Mouse (Mus musculus) C2C12 (cell line): ENCODE results near the gene Acta1. TPM values are rescaled to one million over a fixed set of nuclear protein-coding genes. Genes with fewer than 3 reads are reported as not detected.

Experiments used
- H3K27me3 ChIP-seq: one replicate; pipeline ENCODE4 v1.6.1; 2011; ENCODE audit not compliant: control insufficient read depth, insufficient read depth, insufficient read length
- H3K36me3 ChIP-seq: one replicate; pipeline ENCODE4 v1.6.1; 2011; ENCODE audit not compliant: control insufficient read depth, insufficient read depth
- H3K4me3 ChIP-seq: one replicate; pipeline ENCODE4 v1.5.1; 2011; ENCODE audit warnings: mild to moderate bottlenecking, control low read depth; ENCODE audit not compliant: poor library complexity, insufficient read depth, severe bottlenecking
- H3K79me2 ChIP-seq: one replicate; pipeline ENCODE4 v1.6.1; 2011; ENCODE audit not compliant: control insufficient read depth, insufficient read depth
- H3K79me3 ChIP-seq: one replicate; pipeline ENCODE4 v1.6.1; 2011; ENCODE audit warnings: low read depth, control low read depth
- H3ac ChIP-seq: one replicate; pipeline ENCODE3; 2011; ENCODE audit warnings: low read depth; ENCODE audit not compliant: control insufficient read depth, insufficient read length
- CEBPB ChIP-seq: IDR thresholded peaks from one replicate; pipeline ENCODE4 v1.6.1; 2011; ENCODE audit warnings: low read depth, mild to moderate bottlenecking, control low read depth, moderate library complexity
- CTCF ChIP-seq: IDR thresholded peaks from one replicate; pipeline ENCODE4 v1.5.1; 2011; ENCODE audit not compliant: control insufficient read depth, insufficient read depth, insufficient read length
- FOSL1 ChIP-seq: IDR thresholded peaks from one replicate; pipeline ENCODE4 v1.8.0; 2011; ENCODE audit warnings: mild to moderate bottlenecking, low read length; ENCODE audit not compliant: poor library complexity, insufficient read depth, severe bottlenecking
- MAX ChIP-seq: IDR thresholded peaks from one replicate; pipeline ENCODE4 v1.6.1; 2011; ENCODE audit warnings: mild to moderate bottlenecking, control low read depth
- MYOD1 ChIP-seq: IDR thresholded peaks from one replicate; pipeline ENCODE4 v1.6.1; 2011; ENCODE audit warnings: low read depth; ENCODE audit not compliant: control insufficient read depth, insufficient read length
- MYOG ChIP-seq: IDR thresholded peaks from one replicate; pipeline ENCODE4 v1.6.1; 2011; ENCODE audit not compliant: control insufficient read depth, insufficient read length; ENCODE audit errors: extremely low read depth
- USF1 ChIP-seq: IDR thresholded peaks from one replicate; pipeline ENCODE4 v1.6.1; 2011; ENCODE audit warnings: low read depth, mild to moderate bottlenecking, control low read depth, moderate library complexity
- polyA plus RNA-seq: library from polyadenylated mRNA; unstranded; fragments of >200 nt; fragmentation: generic; extraction: Trizol; gene quantifications from one replicate; pipeline ENCODE4 v1.2.1, GENCODE M21; 2012; ENCODE audit warnings: missing spikeins

Acta1 gene
- polyA plus RNA-seq, 1 experiment = 23.4 TPM

DNA sequence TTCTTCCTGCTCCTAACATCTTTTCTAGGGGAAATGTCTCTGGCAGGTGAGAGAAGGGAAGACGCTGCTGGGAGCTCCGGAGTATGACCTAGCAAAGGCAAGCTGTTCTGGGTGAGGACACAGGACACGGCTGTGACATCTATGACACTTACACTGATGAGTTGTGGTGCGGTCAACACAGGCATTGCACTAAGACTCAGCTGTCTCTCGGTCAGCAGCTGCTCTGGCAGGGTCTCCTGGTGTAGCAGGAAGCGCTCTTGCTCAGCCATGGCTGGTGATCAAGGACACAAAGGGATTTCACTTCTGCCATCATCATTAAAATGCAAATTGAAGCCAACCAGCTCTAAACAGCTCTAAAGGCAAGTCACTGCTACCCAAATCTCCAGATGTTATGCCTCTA lies 13.1 kb upstream of the Acta1 start:
- H3K79me2 ChIP-seq = no peaks in the 10 kb centered on the region
- H3K36me3 ChIP-seq = peaks cover 75% of the 10 kb centered on the region
- TF ChIP-seq FOSL1 (no peak), CTCF (no peak), CEBPB (no peak), USF1 (no peak), MYOG (no peak), MAX (no peak), MYOD1 (no peak)
- no peaks in the 10 kb centered on the region for H3K79me3 ChIP-seq
- no peaks in the 10 kb centered on the region for H3K27me3 ChIP-seq
- no peak overlapping the region for H3ac ChIP-seq
- H3K4me3 ChIP-seq = no peak overlapping the region

- no peak for TF ChIP-seq MYOG
- TF ChIP-seq CTCF = no peak
- no peak for TF ChIP-seq CEBPB
- TF ChIP-seq MYOD1 = no peak
- TF ChIP-seq MAX = no peak
- no peak for TF ChIP-seq FOSL1
- no peak for TF ChIP-seq USF1
Observed at GRCm38 (mm10) chr8:123902653-123903052, 8.1 kb upstream of the Acta1 start.

DNA sequence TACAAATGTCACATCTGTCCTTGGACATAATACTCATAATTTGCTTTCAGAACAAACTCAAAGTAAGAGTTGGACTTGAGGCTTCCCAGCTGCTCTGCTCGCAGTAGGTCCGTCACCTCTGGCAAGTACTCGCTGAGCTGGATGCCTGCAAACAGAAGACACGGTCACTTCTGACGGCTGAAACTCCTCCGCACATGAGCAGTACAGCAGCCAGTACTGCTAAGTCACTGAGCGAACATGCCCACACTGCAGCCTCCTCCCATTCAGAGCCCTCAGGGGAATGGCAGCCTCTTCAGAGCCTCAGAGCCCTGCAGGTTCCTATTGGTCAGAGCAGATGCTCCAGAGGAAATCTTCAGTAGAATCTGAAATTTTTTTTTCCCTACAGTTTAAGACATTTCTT lies 4.8 kb upstream of the Acta1 start:
- Histone ChIP-seq H3ac (no peak overlapping the region), H3K27me3 (no peaks in the 10 kb centered on the region), H3K4me3 (no peak overlapping the region), H3K79me3 (no peaks in the 10 kb centered on the region), H3K36me3 (peaks cover 37% of the 10 kb centered on the region), H3K79me2 (no peaks in the 10 kb centered on the region)
- no peak for TF ChIP-seq CEBPB
- no peak for TF ChIP-seq MYOD1
- no peak for TF ChIP-seq FOSL1
- no peak for TF ChIP-seq MYOG
- no peak for TF ChIP-seq MAX
- TF ChIP-seq USF1 = no peak

More at GRCm38 (mm10) chr8:123902653-123903052, 8.1 kb upstream of the Acta1 start:
- H3ac ChIP-seq = no peak overlapping the region
- H3K4me3 ChIP-seq = no peak overlapping the region
- H3K79me2 ChIP-seq = no peaks in the 10 kb centered on the region
- H3K36me3 ChIP-seq = peaks cover 63% of the 10 kb centered on the region
- H3K27me3 ChIP-seq = no peaks in the 10 kb centered on the region
- no peaks in the 10 kb centered on the region for H3K79me3 ChIP-seq

DNA sequence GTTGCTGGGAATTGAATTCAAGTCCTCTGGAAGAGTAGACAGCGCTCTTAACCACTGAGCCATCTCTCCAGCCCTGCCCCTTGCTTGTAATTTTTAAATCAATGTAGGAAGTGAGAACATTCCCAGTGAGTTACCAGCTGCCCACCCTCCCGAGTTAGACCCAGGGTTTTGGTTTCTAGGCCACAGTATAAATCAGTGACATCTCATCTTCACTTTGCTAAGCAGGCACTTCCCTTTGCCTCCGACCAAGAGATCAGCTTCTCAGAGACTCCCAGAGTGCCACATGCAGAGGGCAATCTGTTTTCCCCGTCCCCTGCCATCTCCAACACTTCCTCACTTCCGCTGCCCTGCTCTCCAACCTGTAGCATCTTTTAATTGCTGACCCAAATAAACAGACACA lies 4.0 kb upstream of the Acta1 start:
- TF ChIP-seq FOSL1 (no peak), MYOG (no peak), CTCF (no peak), MYOD1 (no peak), CEBPB (no peak), MAX (no peak), USF1 (no peak)
- no peaks in the 10 kb centered on the region for H3K79me3 ChIP-seq
- no peak overlapping the region for H3K4me3 ChIP-seq
- H3K27me3 ChIP-seq = peaks cover 4% of the 10 kb centered on the region
- no peak overlapping the region for H3ac ChIP-seq
- peaks cover 29% of the 10 kb centered on the region for H3K36me3 ChIP-seq
- H3K79me2 ChIP-seq = no peaks in the 10 kb centered on the region

- Histone ChIP-seq H3K4me3 (no peak overlapping the region), H3ac (no peak overlapping the region), H3K79me3 (no peaks in the 10 kb centered on the region), H3K27me3 (peaks cover 20% of the 10 kb centered on the region), H3K79me2 (no peaks in the 10 kb centered on the region), H3K36me3 (peaks cover 12% of the 10 kb centered on the region)
- TF ChIP-seq USF1 = no peak
- TF ChIP-seq MYOD1 = no peak
- no peak for TF ChIP-seq MYOG
- no peak for TF ChIP-seq CTCF
- no peak for TF ChIP-seq CEBPB
- no peak for TF ChIP-seq MAX
- no peak for TF ChIP-seq FOSL1
Observed at GRCm38 (mm10) chr8:123896774-123897173, 2.2 kb upstream of the Acta1 start.

DNA sequence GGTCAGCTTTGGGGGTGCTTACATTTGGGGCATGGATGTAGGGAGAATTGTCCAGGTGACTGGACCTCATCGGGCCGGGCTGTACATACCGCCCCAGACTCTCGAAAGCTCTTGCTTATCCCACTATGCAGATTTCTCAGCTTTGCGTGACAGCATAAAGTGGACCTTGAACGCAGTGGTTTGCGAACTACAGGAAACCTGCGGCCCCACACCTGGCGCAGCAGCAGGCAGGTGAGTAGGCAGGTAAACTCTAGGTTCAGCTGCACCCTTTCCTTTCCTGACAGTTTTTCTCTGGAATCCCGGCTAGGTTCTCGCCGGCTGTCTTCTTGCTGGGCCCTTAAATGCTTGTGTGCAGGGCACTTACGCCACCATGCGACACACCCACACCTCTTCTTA lies 1.8 kb upstream of the Acta1 start:
- Histone ChIP-seq H3K36me3 (peaks cover 9% of the 10 kb centered on the region), H3K4me3 (no peak overlapping the region), H3ac (no peak overlapping the region), H3K79me3 (no peaks in the 10 kb centered on the region), H3K79me2 (no peaks in the 10 kb centered on the region), H3K27me3 (peaks cover 21% of the 10 kb centered on the region)
- no peak for TF ChIP-seq CTCF
- no peak for TF ChIP-seq MYOD1
- TF ChIP-seq MAX = no peak
- no peak for TF ChIP-seq MYOG
- TF ChIP-seq CEBPB = no peak
- TF ChIP-seq FOSL1 = no peak
- TF ChIP-seq USF1 = no peak
